Mouse (Mus musculus) lung, adult 2 months (tissue): ENCODE data around the gene Il31. TPM values are rescaled to one million over a fixed set of nuclear protein-coding genes. Genes with fewer than 3 reads are reported as not detected.

ENCODE experiments used
- DNase-seq: peaks from one replicate; pipeline ENCODE4 v3.0.0; 2022
- H3K4me1 ChIP-seq: fragments of 200-500 bp; 2 replicates; pipeline ENCODE4 v1.6.1; 2011; ENCODE audit warnings: low read length; ENCODE audit not compliant: control insufficient read depth, insufficient read depth
- H3K4me3 ChIP-seq: fragments of 200-500 bp; replicated peaks from 2 replicates; pipeline ENCODE3; 2011; ENCODE audit warnings: low read depth, mild to moderate bottlenecking, control low read depth, low read length; ENCODE audit errors: extremely low read depth
- CTCF ChIP-seq: fragments of 200-500 bp; IDR thresholded peaks from 2 replicates; pipeline ENCODE4 v1.5.1; 2011; ENCODE audit warnings: mild to moderate bottlenecking, low read length, control low read depth; ENCODE audit not compliant: insufficient read depth
- POLR2A ChIP-seq: fragments of 200-500 bp; IDR thresholded peaks from 2 replicates; pipeline ENCODE4 v1.6.1; 2011; ENCODE audit warnings: low read depth, mild to moderate bottlenecking, control low read depth, low read length, borderline replicate concordance; ENCODE audit errors: extremely low read depth
- WGBS: fragments of 180-500 bp; shearing (Covaris S2); methylation state at CpG from one replicate; pipeline ENCODE4 v1.1.7; 2018; 5-methylcytosine and 5-hydroxymethylcytosine counted together
- polyA plus RNA-seq: library from polyadenylated mRNA; depleted of rRNA; stranded (reverse); fragments of >200 nt; gene quantifications from 2 replicates; pipeline ENCODE4 v1.2.3, GENCODE M21; 2012; rRNA removed

The Il31 gene
- not detected in 2 replicates for polyA plus RNA-seq

- no peak within 1 kb of the TSS for H3K4me3 ChIP-seq
- no peak for TF ChIP-seq POLR2A
- no peak for TF ChIP-seq CTCF
- H3K4me1 ChIP-seq, result no peaks in the 10 kb centered on the region
- DNase-seq, result no peak
- 8% methylated on average over 25 of the region's 25 CpGs for WGBS
These were observed at the start of gene Il31, which contains the start of gene Lrrc43 for GRCm38 (mm10) chr5:123489112-123489785. Gene Il31, minus strand, starts transcription at chr5:123489489. Gene Lrrc43, plus strand, starts transcription at chr5:123489305.

GRCm38 (mm10) chr5:123533801-123534200 is 44.5 kb upstream of the Il31 start:
- H3K4me3 ChIP-seq, result no peak overlapping the region
- TF ChIP-seq CTCF (no peak), POLR2A (no peak)
- DNase-seq, result no peak
- WGBS, result 94% methylated on average over 10 of the region's 10 CpGs
- no peaks in the 10 kb centered on the region for H3K4me1 ChIP-seq

- WGBS, result 84% methylated on average over 8 of the region's 8 CpGs
- TF ChIP-seq CTCF, result no peak
- no peak for TF ChIP-seq POLR2A
- Histone ChIP-seq H3K4me1 (no peaks in the 10 kb centered on the region), H3K4me3 (no peak overlapping the region)
- no peak for DNase-seq
These were observed 40.8 kb upstream of the Il31 start for GRCm38 (mm10) chr5:123530056-123530455.

- TF ChIP-seq CTCF (no peak), POLR2A (no peak)
- DNase-seq, result no peak
- WGBS, result 70% methylated on average over 7 of the region's 7 CpGs
These were observed 39.4 kb upstream of the Il31 start for GRCm38 (mm10) chr5:123528641-123529040.

GRCm38 (mm10) chr5:123525916-123526495 is 36.7 kb upstream of the Il31 start:
- DNase-seq, result no peak
- TF ChIP-seq POLR2A (no peak), CTCF (no peak)
- peaks cover 4% of the 10 kb centered on the region for H3K4me1 ChIP-seq
- H3K4me3 ChIP-seq, result no peak overlapping the region
- WGBS, result 91% methylated on average over 9 of the region's 9 CpGs

More at GRCm38 (mm10) chr5:123528641-123529040, 39.4 kb upstream of the Il31 start:
- H3K4me1 ChIP-seq, result peaks cover 4% of the 10 kb centered on the region
- no peak overlapping the region for H3K4me3 ChIP-seq

- TF ChIP-seq CTCF (no peak), POLR2A (no peak)
- DNase-seq, result no peak
- Histone ChIP-seq H3K4me3 (peak within 1 kb of the TSS; percentile 86), H3K4me1 (peaks cover 4% of the 10 kb centered on the region)
- WGBS, result 77% methylated on average over 7 of the region's 7 CpGs
These were observed 36.0 kb upstream of the Il31 start, which contains the start of gene Gm49027 for GRCm38 (mm10) chr5:123525281-123525680. Gene Gm49027, minus strand, starts transcription at chr5:123525488.

GRCm38 (mm10) chr5:123524393-123524750 is 35.1 kb upstream of the Il31 start:
- 2% methylated on average over 27 of the region's 27 CpGs for WGBS
- DNase-seq, result no peak
- peaks cover 4% of the 10 kb centered on the region for H3K4me1 ChIP-seq
- H3K4me3 ChIP-seq, result peak overlapping the region; percentile 86
- TF ChIP-seq POLR2A (no peak), CTCF (no peak)

- Histone ChIP-seq H3K4me3 (peak within 1 kb of the TSS; percentile 86), H3K4me1 (peaks cover 4% of the 10 kb centered on the region)
- peak; percentile 98 for DNase-seq
- TF ChIP-seq POLR2A (peak; percentile 96), CTCF (no peak)
- WGBS, result under 1% methylated on average over 82 of the region's 82 CpGs
These were observed 34.6 kb upstream of the Il31 start, which contains the start of gene Diablo for GRCm38 (mm10) chr5:123523692-123524392. Gene Diablo, minus strand, starts transcription at chr5:123524176.

- H3K4me1 ChIP-seq, result peaks cover 4% of the 10 kb centered on the region
- no peak overlapping the region for H3K4me3 ChIP-seq
- 72% methylated on average over 1 of the region's 1 CpGs for WGBS
- TF ChIP-seq CTCF, result no peak
- no peak for TF ChIP-seq POLR2A
- DNase-seq, result no peak
These were observed 32.9 kb upstream of the Il31 start for GRCm38 (mm10) chr5:123522166-123522565.
